ENCODE assay signal across 29 mouse cellular contexts in the genomic region with DNA sequence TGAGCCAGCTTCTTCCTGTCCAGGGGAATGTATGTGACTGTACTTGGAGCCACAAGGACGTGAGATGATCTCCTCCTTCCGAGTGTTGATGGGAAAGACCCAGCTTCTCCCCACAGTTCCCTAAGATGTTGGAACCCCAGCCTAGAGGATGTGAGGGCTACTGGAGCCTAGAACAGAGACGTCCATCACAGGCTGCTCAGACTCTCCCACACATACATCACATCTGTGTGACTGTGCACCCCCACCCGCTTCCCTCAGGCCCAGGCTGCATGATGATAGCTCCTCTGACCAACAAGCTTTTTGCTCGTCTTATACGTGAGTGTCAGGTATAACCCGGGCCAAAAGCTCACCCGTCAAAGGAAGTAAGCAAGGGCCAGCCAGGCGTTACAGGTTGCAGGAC. TPM values are rescaled to one million over a fixed set of nuclear protein-coding genes. Genes with fewer than 3 reads are reported as not detected.
DNase-seq lines count a peak whose midpoint lies in the region; ATAC-seq and TF ChIP-seq lines count a peak whose summit lies in the region.
"Had no signal": no experiment of that assay in that cellular context is flagged by ENCODE, and none has a peak within 500 bp of the region (broad histone marks: within the 10 kb centered on the region; RNA-seq: fewer than 3 reads in every experiment).

No protein-coding gene starts in this region.

- no peak for ATAC-seq in heart, embryonic 11.5 days (replicated peaks; ENCODE audit: insufficient number of reproducible peaks, low FRiP score, low TSS enrichment)
- no peak for ATAC-seq in heart, embryonic 13.5 days (ENCODE audit: extremely low read depth, insufficient number of reproducible peaks, low FRiP score, low TSS enrichment)
- no peak for ATAC-seq in heart, postnatal 0 days (ENCODE audit: insufficient read depth, low read depth)
- ATAC-seq: forebrain, embryonic 14.5 days had no signal

- no peak for TF ChIP-seq EP300 in heart, postnatal 0 days (IDR thresholded peaks at IDR 0.05; ENCODE audit: low read depth)

- no peak overlapping the region for H3K9ac ChIP-seq in heart, embryonic 11.5 days (ENCODE audit: low read depth, low read length)
- 0 out of 2 replicates have a peak overlapping the region, but pooled peaks have one; percentile 4 for H3K9ac ChIP-seq in heart, embryonic 13.5 days
- H3K9ac ChIP-seq in heart, postnatal 0 days (replicated peaks; ENCODE audit: low read depth, low read length), result no peak overlapping the region
- H3K9ac ChIP-seq: embryonic facial prominence, embryonic 13.5 days; embryonic facial prominence, embryonic 15.5 days; forebrain, embryonic 12.5 days had no signal

- no peak overlapping the region for H3K4me3 ChIP-seq in heart, embryonic 11.5 days (ENCODE audit: low read depth, low read length)
- H3K4me3 ChIP-seq in heart, embryonic 13.5 days, result no peak overlapping the region
- H3K4me3 ChIP-seq in heart, postnatal 0 days (ENCODE audit: low read depth, low read length), result no peak overlapping the region
- H3K4me3 ChIP-seq: embryonic facial prominence, embryonic 13.5 days; embryonic facial prominence, embryonic 15.5 days; erythroblast, embryonic 14.5 days; forebrain, embryonic 10.5 days; forebrain, embryonic 12.5 days had no signal

- no peaks in the 10 kb centered on the region; the same call in 1 of the 2 replicates for H3K27me3 ChIP-seq in heart, embryonic 11.5 days (ENCODE audit: control insufficient read depth, insufficient read depth, low read length)
- H3K27me3 ChIP-seq in heart, embryonic 13.5 days (replicated peaks), result peaks cover 14% of the 10 kb centered on the region; the same call in 1 of the 2 replicates
- no peaks in the 10 kb centered on the region for H3K27me3 ChIP-seq in heart, postnatal 0 days (ENCODE audit: control insufficient read depth, insufficient read depth, low read length)
- H3K27me3 ChIP-seq: embryonic facial prominence, embryonic 13.5 days; embryonic facial prominence, embryonic 15.5 days; forebrain, embryonic 12.5 days had no signal

- no peaks in the 10 kb centered on the region for H3K9me3 ChIP-seq in heart, embryonic 11.5 days (replicated peaks; ENCODE audit: control insufficient read depth, low read length)
- no peaks in the 10 kb centered on the region for H3K9me3 ChIP-seq in heart, embryonic 13.5 days
- no peaks in the 10 kb centered on the region for H3K9me3 ChIP-seq in heart, postnatal 0 days (replicated peaks; ENCODE audit: control insufficient read depth, low read length)
- H3K9me3 ChIP-seq: embryonic facial prominence, embryonic 13.5 days; embryonic facial prominence, embryonic 15.5 days; forebrain, embryonic 10.5 days; forebrain, embryonic 12.5 days had no signal

- intact Hi-C loops in heart, postnatal 25 days (cut with DNase I), result loop anchor here (1.0 kb wide), 1 partner anchor 27 kb away; no protein-coding TSS in a partner anchor

- 72% methylated on average over 9 of the region's 9 CpGs for WGBS in heart, embryonic 11.5 days (ENCODE audit: insufficient replicate concordance)
- 58% methylated on average over 9 of the region's 9 CpGs for WGBS in heart, embryonic 13.5 days
- WGBS in heart, postnatal 0 days, result 66% methylated on average over 9 of the region's 9 CpGs

- no peak overlapping the region for H3K4me2 ChIP-seq in heart, embryonic 11.5 days
- no peak overlapping the region for H3K4me2 ChIP-seq in heart, embryonic 13.5 days
- H3K4me2 ChIP-seq in heart, postnatal 0 days (ENCODE audit: low read depth, low read length), result no peak overlapping the region
- H3K4me2 ChIP-seq: embryonic facial prominence, embryonic 13.5 days; embryonic facial prominence, embryonic 15.5 days; forebrain, embryonic 12.5 days had no signal

- peak overlapping the region; percentile 46; the same call in 1 of the 2 replicates for H3K27ac ChIP-seq in heart, embryonic 11.5 days (ENCODE audit: low read depth, low read length)
- H3K27ac ChIP-seq in heart, embryonic 13.5 days (replicated peaks), result peak overlapping the region; percentile 43; the same call in 1 of the 2 replicates
- H3K27ac ChIP-seq in heart, postnatal 0 days (ENCODE audit: low read depth), result peak overlapping the region; percentile 56
- H3K27ac ChIP-seq: embryonic facial prominence, embryonic 13.5 days; embryonic facial prominence, embryonic 15.5 days; forebrain, embryonic 10.5 days; forebrain, embryonic 12.5 days had no signal

- H3K4me1 ChIP-seq in heart, embryonic 11.5 days (ENCODE audit: control insufficient read depth, insufficient read depth, low read length), result peaks cover 4% of the 10 kb centered on the region; the same call in 1 of the 2 replicates
- H3K4me1 ChIP-seq in heart, embryonic 13.5 days, result peaks cover 45% of the 10 kb centered on the region
- H3K4me1 ChIP-seq in heart, postnatal 0 days (ENCODE audit: control insufficient read depth, insufficient read depth), result no peaks in the 10 kb centered on the region
- H3K4me1 ChIP-seq: embryonic facial prominence, embryonic 13.5 days; embryonic facial prominence, embryonic 15.5 days; forebrain, embryonic 10.5 days; forebrain, embryonic 12.5 days had no signal

- no peak for TF ChIP-seq CTCF in heart, postnatal 0 days (IDR thresholded peaks at IDR 0.05; ENCODE audit: low read depth)

- H3K36me3 ChIP-seq in heart, embryonic 11.5 days (ENCODE audit: control insufficient read depth, insufficient read depth, low read length), result peaks cover 5% of the 10 kb centered on the region; the same call in 1 of the 2 replicates
- peaks cover 98% of the 10 kb centered on the region for H3K36me3 ChIP-seq in heart, embryonic 13.5 days
- H3K36me3 ChIP-seq in heart, postnatal 0 days (replicated peaks; ENCODE audit: control insufficient read depth, insufficient read depth, low read length), result peaks cover 97% of the 10 kb centered on the region
- H3K36me3 ChIP-seq: embryonic facial prominence, embryonic 13.5 days; embryonic facial prominence, embryonic 15.5 days; forebrain, embryonic 10.5 days; forebrain, embryonic 12.5 days had no signal

- no peak for DNase-seq in heart, adult 11 months
- DNase-seq in heart, adult 8-10 months (ENCODE audit: low spot score), result no peak
- no peak for DNase-seq in heart, postnatal 0 days (ENCODE audit: low spot score)
- no peak for DNase-seq in heart, postnatal 25 days (ENCODE audit: low spot score)
- DNase-seq: adrenal gland, adult 2 months; adrenal gland, postnatal 10 days; adrenal gland, postnatal 25 days; cerebellum, adult 11 months; cerebellum, adult 18-20 months; cerebellum, adult 8-10 months; cerebellum, adult 9-11 months; cerebellum, postnatal 14 days; cerebellum, postnatal 36 days; embryo, embryonic 11 days had no signal

RNA-seq across cellular contexts. Expression of a gene that starts 12.7 kb away (rescaled TPM):
- 0.49 and 0.90 TPM in 2 replicates for polyA plus RNA-seq in heart, embryonic 11.5 days (2014; fragmentation: Nextera tagmentation; extraction: Ambion mirVana)
- 0.49 and 0.98 TPM in 2 replicates for polyA plus RNA-seq in heart, embryonic 13.5 days (2015; fragmentation: Nextera tagmentation; extraction: Ambion mirVana)
- total RNA-seq in heart, adult 8-10 months (2022), result 1 to 10 TPM in 1 of 4 experiments, under 1 TPM in 1, not detected in 2; 0.41 to 1.2 TPM
- total RNA-seq in heart, postnatal 0 days (2014; rRNA removed; ENCODE audit: low replicate concordance), result 3.1 and 8.1 TPM in 2 replicates
- polyA plus RNA-seq in heart, postnatal 0 days (2015; fragmentation: Nextera tagmentation; extraction: Ambion mirVana), result 0.34 and 0.85 TPM in 2 replicates
- total RNA-seq in heart, postnatal 25 days (2021), result under 1 TPM; 0.29 to 0.36 TPM
- total RNA-seq: common myeloid progenitor, adult 5-6 weeks; ES-E14; MEL had no signal
- polyA plus RNA-seq: C2C12; erythroblast, embryonic 14.5 days had no signal

RNA-seq across cellular contexts. Expression of a gene that starts 16.3 kb away (rescaled TPM):
- not detected in 2 replicates for polyA plus RNA-seq in heart, embryonic 11.5 days (2014; fragmentation: Nextera tagmentation; extraction: Ambion mirVana)
- not detected in 2 replicates for polyA plus RNA-seq in heart, embryonic 13.5 days (2015; fragmentation: Nextera tagmentation; extraction: Ambion mirVana)
- not detected for total RNA-seq in heart, adult 8-10 months (2022)
- not detected in 2 replicates for total RNA-seq in heart, postnatal 0 days (2014; rRNA removed; ENCODE audit: low replicate concordance)
- polyA plus RNA-seq in heart, postnatal 0 days (2015; fragmentation: Nextera tagmentation; extraction: Ambion mirVana), result 0.11 TPM in 1 of 2 replicates, not detected in the other
- not detected for total RNA-seq in heart, postnatal 25 days (2021)
- total RNA-seq: adrenal gland, adult 2 months; adrenal gland, postnatal 10 days; adrenal gland, postnatal 25 days; adrenal gland, postnatal 4 days; common myeloid progenitor, adult 5-6 weeks; MEL had no signal
- polyA plus RNA-seq: C2C12; embryonic facial prominence, embryonic 11.5 days; embryonic facial prominence, embryonic 13.5 days; erythroblast, embryonic 14.5 days; forebrain, embryonic 10.5 days; forebrain, embryonic 12.5 days had no signal

RNA-seq across cellular contexts. Expression of a gene that starts 17.9 kb away (rescaled TPM):
- 2,306 and 2,903 TPM in 2 replicates for polyA plus RNA-seq in heart, embryonic 11.5 days (2014; fragmentation: Nextera tagmentation; extraction: Ambion mirVana)
- 1,796 and 1,858 TPM in 2 replicates for polyA plus RNA-seq in heart, embryonic 13.5 days (2015; fragmentation: Nextera tagmentation; extraction: Ambion mirVana)
- over 10,000 TPM; 18,156 to 23,973 (median 22,335) TPM for total RNA-seq in heart, adult 8-10 months (2022)
- total RNA-seq in heart, postnatal 0 days (2014; rRNA removed; ENCODE audit: low replicate concordance), result 3,860 and 3,976 TPM in 2 replicates
- 8,242 and 9,737 TPM in 2 replicates for polyA plus RNA-seq in heart, postnatal 0 days (2015; fragmentation: Nextera tagmentation; extraction: Ambion mirVana)
- total RNA-seq in heart, postnatal 25 days (2021), result over 10,000 TPM; 23,221 to 24,394 TPM
- total RNA-seq: adrenal gland, adult 2 months; adrenal gland, postnatal 25 days; common myeloid progenitor, adult 5-6 weeks; MEL had no signal
- polyA plus RNA-seq: adrenal gland, adult 2 months; erythroblast, embryonic 14.5 days had no signal

RNA-seq across cellular contexts. Expression of a gene that starts 22.9 kb away (rescaled TPM):
- polyA plus RNA-seq in heart, embryonic 11.5 days (2014; fragmentation: Nextera tagmentation; extraction: Ambion mirVana), result 11.0 and 12.7 TPM in 2 replicates
- polyA plus RNA-seq in heart, embryonic 13.5 days (2015; fragmentation: Nextera tagmentation; extraction: Ambion mirVana), result 13.3 and 13.9 TPM in 2 replicates
- 1 to 10 TPM; 1.6 to 2.6 (median 2.2) TPM for total RNA-seq in heart, adult 8-10 months (2022)
- total RNA-seq in heart, postnatal 0 days (2014; rRNA removed; ENCODE audit: low replicate concordance), result 12.5 and 22.2 TPM in 2 replicates
- polyA plus RNA-seq in heart, postnatal 0 days (2015; fragmentation: Nextera tagmentation; extraction: Ambion mirVana), result 3.9 and 4.1 TPM in 2 replicates
- total RNA-seq in heart, postnatal 25 days (2021), result 1 to 10 TPM; 2.8 to 3.0 TPM
- total RNA-seq: common myeloid progenitor, adult 5-6 weeks; MEL had no signal
- polyA plus RNA-seq: erythroblast, embryonic 14.5 days had no signal

RNA-seq across cellular contexts. Expression of a gene that starts 28.0 kb away (rescaled TPM):
- not detected in 2 replicates for polyA plus RNA-seq in heart, embryonic 11.5 days (2014; fragmentation: Nextera tagmentation; extraction: Ambion mirVana)
- polyA plus RNA-seq in heart, embryonic 13.5 days (2015; fragmentation: Nextera tagmentation; extraction: Ambion mirVana), result not detected in 2 replicates
- not detected for total RNA-seq in heart, adult 8-10 months (2022)
- not detected in 2 replicates for total RNA-seq in heart, postnatal 0 days (2014; rRNA removed; ENCODE audit: low replicate concordance)
- not detected in 2 replicates for polyA plus RNA-seq in heart, postnatal 0 days (2015; fragmentation: Nextera tagmentation; extraction: Ambion mirVana)
- not detected for total RNA-seq in heart, postnatal 25 days (2021)
- total RNA-seq: adrenal gland, adult 2 months; adrenal gland, postnatal 10 days; adrenal gland, postnatal 25 days; adrenal gland, postnatal 4 days; common myeloid progenitor, adult 5-6 weeks; ES-E14; MEL had no signal
- polyA plus RNA-seq: adrenal gland, adult 2 months; brain, embryonic 14.5 days; C2C12; embryonic facial prominence, embryonic 11.5 days; embryonic facial prominence, embryonic 13.5 days; embryonic facial prominence, embryonic 15.5 days; erythroblast, embryonic 14.5 days; forebrain, embryonic 10.5 days; forebrain, embryonic 12.5 days; forebrain, embryonic 14.5 days had no signal
